Mouse (Mus musculus) cortical plate, adult 2 months (tissue): Measurements from ENCODE around the gene Pitpnm1. TPM values are rescaled to one million over a fixed set of nuclear protein-coding genes. Genes with fewer than 3 reads are reported as not detected.
"Not testable (repeated sequence)": the region's sequence is repeated elsewhere in the genome, so short reads cannot be mapped to it uniquely, and the experiment has no call there.

Experiments used
- H3K27ac ChIP-seq: fragments of 200-500 bp; 2 replicates; pipeline ENCODE4 v1.5.1; 2012; ENCODE audit warnings: low read length, control low read depth, inconsistent platforms; ENCODE audit not compliant: insufficient read depth
- H3K4me1 ChIP-seq: fragments of 200-500 bp; 2 replicates; pipeline ENCODE4 v1.6.1; 2011; ENCODE audit warnings: low read length; ENCODE audit not compliant: control insufficient read depth, insufficient read depth
- H3K4me3 ChIP-seq: fragments of 200-500 bp; 2 replicates; pipeline ENCODE4 v1.5.1; 2011; ENCODE audit warnings: mild to moderate bottlenecking, low read length, control low read depth; ENCODE audit not compliant: insufficient read depth
- CTCF ChIP-seq: fragments of 200-500 bp; IDR thresholded peaks from 2 replicates; pipeline ENCODE4 v1.5.1; 2011; ENCODE audit warnings: mild to moderate bottlenecking, control low read depth, low read length; ENCODE audit not compliant: insufficient read depth; ENCODE audit errors: extremely low read depth
- POLR2A ChIP-seq: fragments of 200-500 bp; IDR thresholded peaks from 2 replicates; pipeline ENCODE4 v1.6.1; 2011; ENCODE audit warnings: mild to moderate bottlenecking, low read length, control low read depth; ENCODE audit not compliant: insufficient read depth; ENCODE audit errors: extremely low read depth
- polyA plus RNA-seq: library from polyadenylated mRNA; depleted of rRNA; stranded (reverse); fragments of >200 nt; gene quantifications from 2 replicates; pipeline ENCODE4 v1.2.3, GENCODE M21; 2012

The Pitpnm1 gene
- polyA plus RNA-seq, 1 experiment: 293 TPM

- H3K27ac ChIP-seq: no peak overlapping the region
- TF ChIP-seq POLR2A: no peak
- TF ChIP-seq CTCF: no peak
- no peaks in the 10 kb centered on the region for H3K4me1 ChIP-seq
- H3K4me3 ChIP-seq: no peak overlapping the region
Measured at GRCm38 (mm10) chr19:4057962-4058361, 41.8 kb upstream of the Pitpnm1 start.

GRCm38 (mm10) chr19:4058581-4058980 is 41.2 kb upstream of the Pitpnm1 start:
- H3K4me3 ChIP-seq: no peak overlapping the region
- no peak for TF ChIP-seq CTCF
- TF ChIP-seq POLR2A: no peak
- no peak overlapping the region for H3K27ac ChIP-seq
- no peaks in the 10 kb centered on the region for H3K4me1 ChIP-seq

DNA sequence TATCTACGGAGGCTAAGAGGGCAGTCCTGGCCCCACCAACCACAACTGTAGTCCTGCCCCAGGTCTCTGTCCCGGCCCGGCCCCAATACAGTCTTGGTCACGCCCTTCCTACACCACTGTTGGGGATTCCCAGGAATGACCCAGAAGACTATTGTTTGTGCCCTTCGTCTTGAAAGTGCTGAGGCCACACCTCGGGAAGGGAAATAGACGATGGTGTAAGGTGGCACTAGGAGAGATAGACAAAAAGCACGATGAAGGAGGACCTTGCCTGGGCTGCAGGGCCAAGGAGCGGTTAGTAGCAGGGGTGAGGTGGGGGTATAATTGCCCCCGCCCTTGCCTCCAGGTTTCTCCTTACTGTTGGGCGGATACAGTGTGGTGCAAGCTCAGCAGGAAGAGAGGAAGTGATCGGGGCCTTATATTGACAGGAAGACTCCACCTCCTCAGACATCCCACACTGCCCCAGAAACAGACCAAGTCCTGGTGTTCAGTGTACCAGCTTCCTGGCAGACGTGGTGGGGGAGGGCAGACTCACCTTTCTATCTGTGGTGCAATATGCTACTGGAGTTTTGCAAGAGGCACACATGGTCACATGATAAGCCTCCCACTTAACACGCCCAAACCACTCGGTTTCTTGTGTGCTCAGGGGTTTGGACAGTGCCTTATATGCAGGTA is 40.6 kb upstream of the Pitpnm1 start, which contains the start of gene Gstp3:
Gstp3 (minus strand) TSS at position 501 of the 672 bp plus-strand sequence.
- H3K4me1 ChIP-seq: no peaks in the 10 kb centered on the region
- TF ChIP-seq POLR2A (no peak), CTCF (no peak)

GRCm38 (mm10) chr19:4060044-4060898 is 39.5 kb upstream of the Pitpnm1 start:
- H3K27ac ChIP-seq, H3K4me3 ChIP-seq, H3K4me1 ChIP-seq: not testable (repeated sequence)

More for the DNA sequence above, 40.6 kb upstream of the Pitpnm1 start, which contains the start of gene Gstp3:
- Histone ChIP-seq H3K4me3 (no peak within 1 kb of the TSS), H3K27ac (no peak within 1 kb of the TSS)

- Histone ChIP-seq H3K4me1 (no peaks in the 10 kb centered on the region), H3K27ac (no peak overlapping the region), H3K4me3 (no peak overlapping the region)
- TF ChIP-seq POLR2A: no peak
- TF ChIP-seq CTCF: no peak
Measured at GRCm38 (mm10) chr19:4060899-4061465, 38.8 kb upstream of the Pitpnm1 start.

DNA sequence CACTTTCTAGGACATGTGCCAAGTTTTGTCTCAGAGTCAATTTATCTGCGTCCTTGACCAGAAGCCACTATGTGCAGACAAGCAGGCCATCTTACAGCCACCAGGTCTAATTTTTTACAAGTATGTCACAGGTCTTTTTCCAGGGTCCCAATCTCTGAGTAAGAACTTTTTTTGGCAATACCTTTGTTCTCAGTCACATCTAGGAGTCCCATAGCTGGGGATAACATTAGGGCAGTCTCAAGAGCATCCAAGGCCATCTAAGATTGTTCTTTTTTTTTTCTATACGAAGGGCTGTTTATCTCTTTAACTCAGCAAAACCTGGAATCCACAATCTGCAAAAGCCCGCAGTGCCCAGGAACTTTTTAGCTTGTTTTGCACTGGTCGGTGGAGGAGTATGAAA is 36.4 kb upstream of the Pitpnm1 start:
- not testable (repeated sequence) for H3K4me1 ChIP-seq, H3K27ac ChIP-seq

DNA sequence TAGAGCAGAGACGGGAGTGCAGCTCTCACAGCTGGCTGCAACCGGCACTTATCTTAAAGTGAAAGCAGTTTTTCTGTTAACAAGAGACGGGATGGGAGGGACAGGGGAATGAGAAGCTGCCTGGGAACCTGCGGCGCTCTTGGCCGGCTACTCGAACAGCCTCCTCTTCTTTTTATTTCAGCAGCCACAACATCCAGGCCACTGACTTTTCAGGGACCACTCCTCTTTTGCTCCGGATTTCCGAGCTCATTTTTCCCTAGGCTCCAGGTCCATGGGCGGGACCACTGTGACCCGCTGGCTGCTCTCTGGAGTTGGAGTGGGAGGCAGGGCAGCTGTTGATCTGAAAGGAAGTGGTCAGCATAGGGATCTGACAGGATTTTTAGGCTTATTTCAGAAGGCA is 35.3 kb upstream of the Pitpnm1 start:
- not testable (repeated sequence) for H3K27ac ChIP-seq, H3K4me3 ChIP-seq, H3K4me1 ChIP-seq

More for the DNA sequence above, 36.4 kb upstream of the Pitpnm1 start:
- not testable (repeated sequence) for H3K4me3 ChIP-seq

GRCm38 (mm10) chr19:4066280-4066679 is 33.5 kb upstream of the Pitpnm1 start:
- TF ChIP-seq CTCF (no peak), POLR2A (no peak)
- no peak overlapping the region for H3K4me3 ChIP-seq
- no peaks in the 10 kb centered on the region for H3K4me1 ChIP-seq
- no peak overlapping the region for H3K27ac ChIP-seq

- Histone ChIP-seq H3K27ac (no peak overlapping the region), H3K4me3 (no peak overlapping the region), H3K4me1 (no peaks in the 10 kb centered on the region)
- TF ChIP-seq CTCF: no peak
- no peak for TF ChIP-seq POLR2A
Measured at GRCm38 (mm10) chr19:4066877-4067276, 32.9 kb upstream of the Pitpnm1 start.

DNA sequence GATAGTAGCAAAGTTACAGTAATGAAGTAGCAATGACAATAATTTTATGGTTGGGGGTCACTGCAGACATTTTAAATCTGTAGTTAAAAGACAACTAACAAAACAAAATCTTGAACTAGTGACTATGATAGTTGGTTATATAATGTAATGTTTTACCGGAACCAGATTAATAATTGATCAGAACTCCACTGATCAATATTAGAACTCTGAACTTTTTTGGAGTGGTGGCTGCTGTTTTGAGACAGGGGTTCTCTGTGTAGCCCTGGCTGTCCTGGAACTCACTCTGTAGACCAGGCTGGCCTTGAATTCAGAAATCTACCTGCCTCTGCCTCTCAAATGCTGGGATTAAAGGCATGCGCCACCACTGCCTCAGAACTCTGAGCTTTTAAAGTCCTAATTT is 31.6 kb upstream of the Pitpnm1 start:
- H3K4me3 ChIP-seq, H3K27ac ChIP-seq, H3K4me1 ChIP-seq: not testable (repeated sequence)
